ENCODE assay signal across 13 mouse cellular contexts in genomic region chr5:81640118-81640517, GRCm38 (mm10).
DNase-seq lines count a peak whose midpoint lies in the region; ATAC-seq and TF ChIP-seq lines count a peak whose summit lies in the region.
"Had no signal": no experiment of that assay in that cellular context is flagged by ENCODE, and none has a peak within 500 bp of the region (broad histone marks: within the 10 kb centered on the region; RNA-seq: fewer than 3 reads in every experiment).

No protein-coding gene starts in this region.

- H3K4me3 ChIP-seq in heart, adult 2 months = no peak overlapping the region
- no peak overlapping the region for H3K4me3 ChIP-seq in limb, embryonic 14.5 days (replicated peaks; ENCODE audit: low read length)
- H3K4me3 ChIP-seq in limb, embryonic 10.5 days = no peak overlapping the region
- H3K4me3 ChIP-seq: gastrocnemius, adult 2 months; liver, embryonic 12.5 days had no signal

- no peaks in the 10 kb centered on the region for H3K27me3 ChIP-seq in heart, adult 2 months (ENCODE audit: control insufficient read depth, insufficient read depth, low read length)
- H3K27me3 ChIP-seq in limb, embryonic 14.5 days (ENCODE audit: control insufficient read depth, insufficient read depth, low read length) = no peaks in the 10 kb centered on the region
- no peaks in the 10 kb centered on the region for H3K27me3 ChIP-seq in limb, embryonic 10.5 days (ENCODE audit: low read depth, poor library complexity, severe bottlenecking)
- H3K27me3 ChIP-seq: liver, embryonic 12.5 days had no signal

- ATAC-seq in limb, embryonic 14.5 days (ENCODE audit: low FRiP score, low read depth) = no peak
- ATAC-seq: liver, embryonic 12.5 days had no signal

- H3K79me2 ChIP-seq in heart, adult 2 months (replicated peaks; ENCODE audit: control insufficient read depth, insufficient read depth, low read length) = no peaks in the 10 kb centered on the region

- H3K9me3 ChIP-seq in limb, embryonic 14.5 days (ENCODE audit: control insufficient read depth, low read length) = no peaks in the 10 kb centered on the region
- no peaks in the 10 kb centered on the region for H3K9me3 ChIP-seq in limb, embryonic 10.5 days (replicated peaks)
- H3K9me3 ChIP-seq: G1E; liver, embryonic 12.5 days had no signal

- TF ChIP-seq POLR2A in heart, adult 2 months (IDR thresholded peaks at IDR 0.05; ENCODE audit: insufficient read depth, low read depth, low read length) = no peak
- no peak for TF ChIP-seq POLR2A in limb, embryonic 14.5 days (IDR thresholded peaks at IDR 0.05; ENCODE audit: borderline replicate concordance, extremely low read depth, insufficient read depth, insufficient read length)

- no peak overlapping the region for H3K4me2 ChIP-seq in limb, embryonic 14.5 days (replicated peaks; ENCODE audit: low read depth, low read length, severe bottlenecking)
- H3K4me2 ChIP-seq: liver, embryonic 12.5 days had no signal

- TF ChIP-seq CTCF in heart, adult 2 months (IDR thresholded peaks at IDR 0.05) = 0 out of 2 replicates have a peak, but pooled peaks have one; percentile 10

- no peak overlapping the region for H3K9ac ChIP-seq in heart, adult 2 months (ENCODE audit: low read depth, low read length)
- no peak overlapping the region for H3K9ac ChIP-seq in limb, embryonic 14.5 days (ENCODE audit: low read depth, low read length, severe bottlenecking)
- H3K9ac ChIP-seq: liver, embryonic 12.5 days had no signal

- H3K4me1 ChIP-seq in heart, adult 2 months (ENCODE audit: control insufficient read depth, insufficient read depth, low read length) = no peaks in the 10 kb centered on the region
- no peaks in the 10 kb centered on the region for H3K4me1 ChIP-seq in limb, embryonic 14.5 days (ENCODE audit: control insufficient read depth, insufficient read depth, low read length)
- H3K4me1 ChIP-seq in limb, embryonic 10.5 days = no peaks in the 10 kb centered on the region
- H3K4me1 ChIP-seq: liver, embryonic 12.5 days had no signal

- intact Hi-C loops in heart, adult 2 months (cut with DNase I) = no loop called here
- intact Hi-C loops in heart, postnatal 36 days (cut with DNase I) = no loop called here

- TF ChIP-seq EP300 in heart, adult 2 months (IDR thresholded peaks at IDR 0.05; ENCODE audit: insufficient read depth, low read depth, low read length) = no peak

- no peaks in the 10 kb centered on the region for H3K36me3 ChIP-seq in heart, adult 2 months (ENCODE audit: control insufficient read depth, insufficient read depth, low read length)
- no peaks in the 10 kb centered on the region for H3K36me3 ChIP-seq in limb, embryonic 14.5 days (ENCODE audit: control insufficient read depth, insufficient read depth, low read length)
- no peaks in the 10 kb centered on the region for H3K36me3 ChIP-seq in limb, embryonic 10.5 days
- H3K36me3 ChIP-seq: G1E; liver, embryonic 12.5 days had no signal

- DNase-seq in adrenal gland, adult 2 months = peak; percentile 12
- DNase-seq in adrenal gland, postnatal 4 days (ENCODE audit: low spot score in 2 of 2) = no peak
- peak in 1 of 2 experiments; percentile 5 for DNase-seq in heart, adult 2 months
- no peak for DNase-seq in heart, postnatal 4 days
- DNase-seq in limb, embryonic 14.5 days (ENCODE audit: low spot score) = peak; percentile 61
- no peak for DNase-seq in limb, embryonic 10.5 days (ENCODE audit: low spot score)
- peak; percentile 2 to 4 for DNase-seq in heart, postnatal 36 days
- DNase-seq in retina, embryonic 14.5 days (ENCODE audit: low spot score) = no peak
- DNase-seq: cerebellum, postnatal 14 days; gastrocnemius, adult 2 months; thymus, adult 18-20 months had no signal

- no peak overlapping the region for H3K27ac ChIP-seq in heart, adult 2 months
- no peak overlapping the region for H3K27ac ChIP-seq in limb, embryonic 14.5 days (replicated peaks; ENCODE audit: low read depth, low read length)
- H3K27ac ChIP-seq in limb, embryonic 10.5 days = no peak overlapping the region
- H3K27ac ChIP-seq: gastrocnemius, adult 2 months; liver, embryonic 12.5 days had no signal

- 53% methylated on average over 4 of the region's 4 CpGs for WGBS in heart, adult 2 months
- WGBS in limb, embryonic 14.5 days = 60% methylated on average over 4 of the region's 4 CpGs
- 87% methylated on average over 4 of the region's 4 CpGs for WGBS in limb, embryonic 10.5 days

Comparison
In these comparisons a context has a peak if more than half of its experiments do, and no peak if none do; other contexts are left out.
1. DNase-seq: peak in adrenal gland, adult 2 months (single experiment), limb, embryonic 14.5 days (single experiment) and heart, postnatal 36 days (2 of 2); none in adrenal gland, postnatal 4 days (0 of 2), heart, postnatal 4 days (single experiment), limb, embryonic 10.5 days (single experiment) and retina, embryonic 14.5 days (single experiment).